In genomic region chr11:24689807-24690333, GRCm38 (mm10) we compare ENCODE assay signal across 10 mouse cellular contexts.
DNase-seq lines count a peak whose midpoint lies in the region; ATAC-seq lines count a peak whose summit lies in the region.
"Had no signal": no experiment of that assay in that cellular context is flagged by ENCODE, and none has a peak within 500 bp of the region (broad histone marks: within the 10 kb centered on the region; RNA-seq: fewer than 3 reads in every experiment).

No protein-coding gene starts in this region.

- no peak for DNase-seq in frontal cortex, postnatal 14 days (ENCODE audit: low spot score in 2 of 2)
- DNase-seq in midbrain, embryonic 10.5 days (ENCODE audit: low spot score): peak; percentile 41
- DNase-seq in midbrain, embryonic 11.5 days (ENCODE audit: low spot score, missing footprints): no peak
- peak; percentile 22 to 37 for DNase-seq in cerebellum, adult 18-20 months
- DNase-seq in kidney, postnatal 14 days: peak; percentile 16
- DNase-seq in ovary, postnatal 36 days (ENCODE audit: low spot score): peak; percentile 61
- DNase-seq in yolk sac, embryonic 10.5 days (ENCODE audit: low spot score): no peak

- H3K27ac ChIP-seq in midbrain, embryonic 10.5 days (replicated peaks): no peak overlapping the region
- H3K27ac ChIP-seq in midbrain, embryonic 11.5 days (ENCODE audit: low read depth, low read length): no peak overlapping the region
- H3K27ac ChIP-seq: hindbrain, embryonic 15.5 days had no signal

- 43% methylated on average over 7 of the region's 7 CpGs for WGBS in midbrain, embryonic 10.5 days
- WGBS in midbrain, embryonic 11.5 days: 46% methylated on average over 7 of the region's 7 CpGs

- H3K27me3 ChIP-seq in midbrain, embryonic 10.5 days (ENCODE audit: low read depth, poor library complexity, severe bottlenecking): no peaks in the 10 kb centered on the region
- no peaks in the 10 kb centered on the region for H3K27me3 ChIP-seq in midbrain, embryonic 11.5 days (ENCODE audit: control insufficient read depth, insufficient read depth, low read length)
- H3K27me3 ChIP-seq: hindbrain, embryonic 15.5 days had no signal

- no peaks in the 10 kb centered on the region for H3K36me3 ChIP-seq in midbrain, embryonic 10.5 days
- no peaks in the 10 kb centered on the region for H3K36me3 ChIP-seq in midbrain, embryonic 11.5 days (ENCODE audit: control insufficient read depth, insufficient read depth, low read length)
- H3K36me3 ChIP-seq: hindbrain, embryonic 15.5 days had no signal

- no peak overlapping the region for H3K4me3 ChIP-seq in midbrain, embryonic 10.5 days
- no peak overlapping the region for H3K4me3 ChIP-seq in midbrain, embryonic 11.5 days (ENCODE audit: low read depth, low read length)
- H3K4me3 ChIP-seq: hindbrain, embryonic 15.5 days had no signal

- H3K4me1 ChIP-seq in midbrain, embryonic 10.5 days: no peaks in the 10 kb centered on the region
- H3K4me1 ChIP-seq in midbrain, embryonic 11.5 days (ENCODE audit: control insufficient read depth, insufficient read depth, low read length): no peaks in the 10 kb centered on the region
- H3K4me1 ChIP-seq: hindbrain, embryonic 15.5 days had no signal

- H3K4me2 ChIP-seq in midbrain, embryonic 11.5 days: no peak overlapping the region
- H3K4me2 ChIP-seq: hindbrain, embryonic 15.5 days had no signal

- ATAC-seq in frontal cortex, adult (ENCODE audit: low TSS enrichment): peak; percentile 50; the same call in 1 of the 2 replicates
- no peak for ATAC-seq in midbrain, embryonic 11.5 days (ENCODE audit: low FRiP score)
- ATAC-seq: Patski had no signal

- H3K9me3 ChIP-seq in midbrain, embryonic 10.5 days (replicated peaks): no peaks in the 10 kb centered on the region
- no peaks in the 10 kb centered on the region for H3K9me3 ChIP-seq in midbrain, embryonic 11.5 days (ENCODE audit: control insufficient read depth, low read length)
- H3K9me3 ChIP-seq: hindbrain, embryonic 15.5 days had no signal

- H3K9ac ChIP-seq in midbrain, embryonic 11.5 days (ENCODE audit: low read length): no peak overlapping the region
- H3K9ac ChIP-seq: hindbrain, embryonic 15.5 days had no signal

Comparison
In these comparisons a context has a peak if more than half of its experiments do, and no peak if none do; other contexts are left out.
1. DNase-seq: peak in midbrain, embryonic 10.5 days (single experiment), cerebellum, adult 18-20 months (2 of 2), kidney, postnatal 14 days (single experiment) and ovary, postnatal 36 days (single experiment); none in frontal cortex, postnatal 14 days (0 of 2), midbrain, embryonic 11.5 days (single experiment) and yolk sac, embryonic 10.5 days (single experiment).